In genomic region chr11:61275106-61275505, GRCm38 (mm10) we compare ENCODE assay signal across 21 mouse cellular contexts. TPM values are rescaled to one million over a fixed set of nuclear protein-coding genes. Genes with fewer than 3 reads are reported as not detected.
DNase-seq lines count a peak whose midpoint lies in the region; ATAC-seq and TF ChIP-seq lines count a peak whose summit lies in the region.
"Had no signal": no experiment of that assay in that cellular context is flagged by ENCODE, and none has a peak within 500 bp of the region (broad histone marks: within the 10 kb centered on the region; RNA-seq: fewer than 3 reads in every experiment).

No protein-coding gene starts in this region.

- H3K9me3 ChIP-seq in liver, embryonic 14.5 days (ENCODE audit: control insufficient read depth, low read length), result no peaks in the 10 kb centered on the region
- H3K9me3 ChIP-seq in hindbrain, embryonic 16.5 days (ENCODE audit: control insufficient read depth, low read length), result no peaks in the 10 kb centered on the region
- H3K9me3 ChIP-seq: embryonic facial prominence, embryonic 15.5 days; forebrain, embryonic 10.5 days; heart, embryonic 13.5 days; hindbrain, embryonic 12.5 days had no signal

- peak overlapping the region; percentile 6; the same call in 1 of the 2 replicates for H3K4me2 ChIP-seq in liver, embryonic 14.5 days (ENCODE audit: low read depth)
- no peak overlapping the region for H3K4me2 ChIP-seq in hindbrain, embryonic 16.5 days (ENCODE audit: low read length)
- H3K4me2 ChIP-seq: embryonic facial prominence, embryonic 15.5 days; heart, embryonic 13.5 days; hindbrain, embryonic 12.5 days had no signal

- peak; percentile 71 for TF ChIP-seq EP300 in liver, embryonic 14.5 days (IDR thresholded peaks at IDR 0.05; ENCODE audit: low read depth)

- H3K4me1 ChIP-seq in liver, embryonic 14.5 days (replicated peaks; ENCODE audit: control insufficient read depth in 2 of 2, insufficient read depth in 2 of 2, low read length in 1 of 2), result peaks cover 3 to 12% of the 10 kb centered on the region in 2 experiments; a peak in 3 of 4 replicates
- H3K4me1 ChIP-seq in hindbrain, embryonic 16.5 days (ENCODE audit: control insufficient read depth, insufficient read depth, low read depth, low read length), result no peaks in the 10 kb centered on the region
- H3K4me1 ChIP-seq: forebrain, embryonic 10.5 days; hindbrain, embryonic 12.5 days had no signal

- no peaks in the 10 kb centered on the region for H3K36me3 ChIP-seq in liver, embryonic 14.5 days (replicated peaks; ENCODE audit: control insufficient read depth, insufficient read depth, low read depth)
- no peaks in the 10 kb centered on the region for H3K36me3 ChIP-seq in hindbrain, embryonic 16.5 days (ENCODE audit: control insufficient read depth, insufficient read depth, low read length)
- H3K36me3 ChIP-seq: embryonic facial prominence, embryonic 15.5 days; forebrain, embryonic 10.5 days; heart, embryonic 13.5 days; hindbrain, embryonic 12.5 days had no signal

- H3K9ac ChIP-seq in liver, embryonic 14.5 days (replicated peaks), result no peak overlapping the region; the same call in 1 of the 2 replicates
- H3K9ac ChIP-seq in hindbrain, embryonic 16.5 days (ENCODE audit: low read depth, low read length), result no peak overlapping the region
- H3K9ac ChIP-seq: embryonic facial prominence, embryonic 15.5 days; heart, embryonic 13.5 days; hindbrain, embryonic 12.5 days had no signal

- ATAC-seq in liver, embryonic 14.5 days (ENCODE audit: insufficient read depth), result peak; percentile 66; the same call in 1 of the 2 replicates
- ATAC-seq in megakaryocyte progenitor cell, adult 5-6 weeks (replicated peaks; ENCODE audit: poor library complexity), result peak; percentile 81
- no peak for ATAC-seq in hindbrain, embryonic 16.5 days
- ATAC-seq: forebrain, embryonic 14.5 days had no signal

- peak; percentile 12 for DNase-seq in liver
- peak in 1 of 3 experiments; percentile 14 for DNase-seq in liver, embryonic 14.5 days (ENCODE audit: low read depth in 3 of 3, low spot score in 3 of 3)
- DNase-seq in lung, postnatal 10 days, result no peak
- DNase-seq in layer of hippocampus, adult 11-12 months (ENCODE audit: low spot score), result no peak
- no peak for DNase-seq in embryo, embryonic 10.5 days (ENCODE audit: low spot score)
- DNase-seq: adrenal gland, adult 8-10 months; adrenal gland, postnatal 36 days; cerebellum, adult 2 months; cerebellum, postnatal 10 days; embryo, embryonic 11 days; gastrocnemius, postnatal 36 days; heart, adult 11 months; heart, postnatal 4 days had no signal

- TF ChIP-seq CTCF in liver, embryonic 14.5 days (IDR thresholded peaks at IDR 0.05; ENCODE audit: low read depth), result no peak

- WGBS in liver, embryonic 14.5 days (ENCODE audit: insufficient replicate concordance), result 24% methylated on average over 8 of the region's 8 CpGs
- WGBS in hindbrain, embryonic 16.5 days, result 90% methylated on average over 8 of the region's 8 CpGs

- H3K27ac ChIP-seq in liver, embryonic 14.5 days, result no peak overlapping the region
- H3K27ac ChIP-seq in hindbrain, embryonic 16.5 days (ENCODE audit: low read depth, low read length), result no peak overlapping the region
- H3K27ac ChIP-seq: embryonic facial prominence, embryonic 15.5 days; forebrain, embryonic 10.5 days; heart, embryonic 13.5 days; hindbrain, embryonic 12.5 days had no signal

- H3K27me3 ChIP-seq in liver, embryonic 14.5 days (ENCODE audit: control insufficient read depth, insufficient read depth, low read length), result no peaks in the 10 kb centered on the region
- no peaks in the 10 kb centered on the region for H3K27me3 ChIP-seq in hindbrain, embryonic 16.5 days (replicated peaks; ENCODE audit: control insufficient read depth, insufficient read depth, low read length)
- H3K27me3 ChIP-seq: embryonic facial prominence, embryonic 15.5 days; heart, embryonic 13.5 days had no signal

- H3K4me3 ChIP-seq in liver, embryonic 14.5 days (ENCODE audit: insufficient read depth in 1 of 2, low read depth in 2 of 2, low read length in 2 of 2), result no peak overlapping the region
- H3K4me3 ChIP-seq in hindbrain, embryonic 16.5 days (ENCODE audit: low read length), result no peak overlapping the region
- H3K4me3 ChIP-seq: embryonic facial prominence, embryonic 15.5 days; erythroblast, embryonic 14.5 days; forebrain, embryonic 10.5 days; heart, embryonic 13.5 days; hindbrain, embryonic 12.5 days had no signal

RNA-seq across cellular contexts. Expression of gene Aldh3a2, which starts 7.8 kb away (rescaled TPM):
- polyA plus RNA-seq in liver, embryonic 14.5 days (2012; rRNA removed), result 19.0 and 22.9 TPM in 2 replicates
- polyA plus RNA-seq in liver, embryonic 14.5 days (2014; fragmentation: Nextera tagmentation; extraction: Ambion mirVana), result 28.0 and 30.2 TPM in 2 replicates
- 20.2 and 25.5 TPM in 2 replicates for total RNA-seq in megakaryocyte progenitor cell, adult 5-6 weeks (2015)
- 17.3 and 17.6 TPM in 2 replicates for total RNA-seq in megakaryocyte progenitor cell, adult 5-6 weeks (2017)
- 35.8 TPM in 2 replicates for polyA plus RNA-seq in hindbrain, embryonic 16.5 days (2015; fragmentation: Nextera tagmentation; extraction: Ambion mirVana)
- polyA plus RNA-seq: erythroblast, embryonic 14.5 days had no signal
